Mouse (Mus musculus) left cerebral cortex, postnatal 36 days (tissue): ENCODE data around the gene Tgm7. TPM values are rescaled to one million over a fixed set of nuclear protein-coding genes. Genes with fewer than 3 reads are reported as not detected.

ENCODE experiments used
- DNase-seq, 2 experiments: peaks; one replicate each; pipeline ENCODE4 v3.0.0; 2021 to 2022; ENCODE audit warnings: low spot score in 2 of 2, mixed read lengths in 1 of 2
- intact Hi-C: fragments of 180-260 bp; cut with DNase I; formaldehyde crosslinking; loops from one replicate; pipeline ENCODE4 v1.15.1; 2025
- total RNA-seq, 2 experiments: library from RNA; stranded (reverse); gene quantifications; 2 replicates each; pipeline ENCODE4 v1.2.3; 2021

Tgm7 gene
- total RNA-seq, 2 experiments from 2014 or later = 0.25 TPM; not detected in 1

DNA sequence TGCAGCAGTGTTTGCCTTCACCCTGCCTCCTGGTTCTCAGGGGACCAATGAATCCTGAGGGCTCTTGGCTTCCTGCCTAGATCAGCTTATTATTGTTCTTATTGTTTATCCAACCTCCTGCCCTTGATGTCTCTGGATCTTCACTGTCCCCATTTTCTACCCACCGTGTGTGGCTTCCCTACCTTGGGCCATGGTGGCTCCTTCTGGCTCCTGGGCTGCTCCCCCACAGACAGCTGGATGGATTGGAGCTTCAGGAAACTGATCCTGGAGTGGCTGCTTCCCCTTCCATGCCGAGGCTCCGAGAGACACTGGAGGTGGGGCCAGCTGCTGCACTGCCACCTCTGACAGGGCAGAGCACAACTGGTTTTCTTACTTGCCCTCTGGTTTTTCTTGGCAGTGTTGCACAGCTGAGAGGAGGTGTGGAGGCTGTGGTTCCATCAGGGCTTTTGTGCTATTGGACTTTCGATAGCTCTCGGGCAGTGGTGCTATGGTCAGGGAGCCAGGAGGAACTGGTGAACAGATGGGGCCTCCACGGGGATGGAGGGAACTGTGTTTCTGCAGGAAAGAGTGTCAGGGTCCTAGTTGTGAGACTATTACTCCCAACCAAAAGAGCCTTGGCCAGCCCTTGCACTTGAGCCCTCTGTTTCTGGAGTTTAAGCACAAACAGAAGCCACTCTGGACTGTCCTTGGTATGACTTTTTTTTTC, 24.0 kb downstream of the Tgm7 start, which contains the start of gene Tgm5:
Gene Tgm5, minus strand, starts transcription at position 362 of the 706 bp plus-strand sequence.
- intact Hi-C loops = no loop called here
- no peak for DNase-seq

DNA sequence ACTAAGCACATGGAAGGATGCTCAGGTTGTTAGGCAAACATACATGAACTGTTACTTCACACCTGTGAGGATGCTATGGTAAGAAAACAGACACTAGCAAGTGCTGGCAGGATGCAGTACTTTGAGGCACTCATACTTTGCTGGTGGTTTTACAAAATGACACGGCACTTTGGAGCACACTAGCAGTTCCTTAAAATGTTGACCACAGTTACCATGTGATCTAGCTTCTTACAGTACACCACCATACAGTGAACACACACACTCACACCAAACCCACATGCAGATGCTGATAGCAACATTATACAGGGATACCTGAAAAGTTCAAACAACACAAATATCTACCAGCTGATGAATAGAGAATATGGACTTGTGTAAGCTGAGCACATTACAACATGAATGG, 27.0 kb downstream of the Tgm7 start:
- DNase-seq = no peak
- intact Hi-C loops = no loop called here

DNA sequence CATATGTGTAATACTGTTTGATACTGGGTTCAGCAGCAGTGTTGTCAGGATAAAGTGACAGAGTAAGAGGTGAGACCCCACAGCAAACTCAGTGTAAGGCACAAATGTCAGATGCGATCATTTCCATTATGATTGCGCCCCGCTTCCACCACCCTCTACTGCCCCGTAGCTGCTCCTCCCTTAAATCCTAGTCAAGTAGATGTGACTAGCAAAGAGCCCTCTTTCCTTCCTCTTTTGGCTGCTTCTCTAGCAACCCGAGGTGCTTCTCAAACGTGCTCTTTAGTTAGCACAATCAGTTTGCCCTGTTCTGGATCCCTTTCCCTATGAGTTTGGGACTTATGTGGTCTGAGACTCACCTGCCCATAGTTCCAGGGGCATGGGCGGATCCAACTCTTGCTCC, 34.8 kb downstream of the Tgm7 start:
- intact Hi-C loops = no loop called here
- DNase-seq = no peak

DNA sequence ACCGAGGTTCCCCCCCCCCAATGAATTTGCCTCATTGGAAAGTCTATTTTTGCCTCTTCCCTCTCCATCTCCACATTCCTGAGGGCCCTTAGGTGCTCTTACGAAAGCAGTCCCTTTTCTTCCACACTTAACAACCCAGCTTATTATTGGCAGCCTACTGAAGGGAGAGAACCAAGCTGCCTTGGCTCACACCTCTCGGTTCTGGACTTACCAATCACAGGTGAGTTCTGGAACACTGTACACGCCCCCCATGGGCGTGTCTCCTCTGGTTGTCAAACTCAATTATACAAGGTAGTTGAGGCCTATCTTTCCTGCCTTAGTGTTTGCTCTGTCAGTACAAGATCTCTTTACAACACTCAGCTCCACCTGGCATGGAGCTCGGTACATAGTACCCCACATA, 37.7 kb downstream of the Tgm7 start:
- DNase-seq = no peak
- intact Hi-C loops = no loop called here

DNA sequence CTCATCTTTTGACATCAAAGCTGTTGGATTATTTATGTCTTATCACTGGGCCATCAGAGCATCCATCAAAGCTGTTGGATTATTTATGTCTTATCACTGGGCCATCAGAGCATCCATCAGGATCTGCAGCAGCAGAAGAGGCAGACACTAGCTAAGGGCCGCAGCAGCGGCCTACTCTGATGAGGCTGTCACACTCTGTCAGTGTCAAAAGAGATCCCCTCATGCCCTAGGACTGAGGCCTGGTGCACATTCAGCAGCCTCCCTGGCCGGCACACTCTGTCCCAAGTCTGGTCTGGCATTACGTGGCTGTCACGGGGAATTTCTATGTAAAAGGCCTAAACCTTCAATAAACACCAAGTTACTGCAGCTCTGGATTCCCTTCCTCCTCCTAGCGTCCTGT, 40.1 kb downstream of the Tgm7 start:
- no peak for DNase-seq
- intact Hi-C loops = no loop called here

DNA sequence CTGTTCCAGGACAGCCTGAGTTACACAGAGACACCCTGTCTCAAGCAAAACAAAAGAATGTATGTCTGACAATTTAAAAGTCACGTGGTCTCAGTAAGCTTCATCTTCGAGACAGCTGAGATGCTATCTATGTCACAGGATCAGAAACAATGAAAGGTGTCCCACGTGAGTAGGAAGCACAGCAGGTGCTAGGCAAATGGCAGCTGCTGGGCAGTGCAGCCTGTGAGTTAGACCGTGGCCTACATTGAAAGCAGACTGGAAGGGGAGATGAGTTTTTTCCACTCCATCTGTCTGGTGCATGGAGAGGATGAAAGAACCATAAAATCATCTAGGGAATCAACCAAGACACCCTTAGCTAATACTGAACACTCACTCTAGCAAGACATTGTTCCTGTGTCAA, 42.5 kb downstream of the Tgm7 start:
- intact Hi-C loops = no loop called here
- DNase-seq = no peak

DNA sequence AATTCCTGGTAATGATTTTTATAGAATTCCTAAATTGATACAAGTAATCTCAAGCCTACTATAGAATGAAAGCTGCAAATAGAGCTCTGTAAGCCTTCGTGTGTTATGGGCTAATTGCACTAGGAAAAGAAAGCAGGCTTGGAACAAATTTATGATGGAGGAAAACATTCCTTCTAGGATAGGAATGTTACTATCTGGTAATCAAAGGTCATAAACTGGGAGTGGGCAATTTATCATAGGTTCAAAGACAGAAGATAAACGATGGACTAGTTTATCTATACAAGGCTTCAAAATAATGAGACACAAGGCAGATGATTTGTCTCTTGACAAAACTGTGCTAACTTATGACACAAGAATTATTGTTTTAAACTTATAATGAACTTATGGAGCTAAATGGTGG, 48.3 kb downstream of the Tgm7 start:
- intact Hi-C loops = no loop called here
- DNase-seq = no peak

DNA sequence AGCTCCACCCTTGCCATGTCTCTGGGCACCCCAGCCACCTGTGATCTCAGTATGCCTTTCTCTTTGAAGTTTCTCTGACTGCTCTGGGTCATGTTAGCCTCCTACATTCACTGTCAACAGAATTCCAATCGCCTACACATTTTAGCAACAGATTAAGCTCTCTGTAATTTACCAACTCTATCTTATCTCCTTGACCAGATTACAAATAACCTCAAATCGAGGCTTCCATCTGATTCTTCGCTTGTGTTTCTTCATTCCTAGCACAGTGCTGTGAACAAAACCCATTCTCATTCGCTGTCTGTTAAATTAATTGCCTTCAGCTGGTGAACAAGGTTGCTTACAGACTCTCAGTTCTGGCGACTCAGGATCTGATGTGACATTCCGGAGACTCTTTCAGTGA, 51.6 kb downstream of the Tgm7 start:
- DNase-seq = no peak

DNA sequence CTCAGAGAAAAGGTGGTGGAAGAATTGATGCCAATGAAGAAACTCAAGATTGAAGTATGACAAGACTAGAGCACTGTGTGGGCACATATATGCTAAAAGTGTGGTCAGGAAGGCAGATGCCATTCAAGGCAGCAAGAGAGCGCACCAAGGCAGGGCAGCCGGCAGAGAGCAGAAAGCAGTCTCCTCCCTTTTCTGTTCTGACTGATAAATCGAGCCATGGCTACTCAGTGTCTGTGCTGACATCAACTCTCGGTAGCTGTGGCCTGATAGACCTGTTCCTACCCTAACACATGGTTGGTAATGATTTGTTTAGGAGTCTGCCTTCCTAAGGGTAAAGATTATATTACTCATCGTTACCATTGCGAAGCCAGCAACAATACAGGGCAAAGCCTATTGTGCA, 53.7 kb downstream of the Tgm7 start:
- intact Hi-C loops = no loop called here
- DNase-seq = no peak

More for the DNA sequence above, 51.6 kb downstream of the Tgm7 start:
- intact Hi-C loops = no loop called here

DNA sequence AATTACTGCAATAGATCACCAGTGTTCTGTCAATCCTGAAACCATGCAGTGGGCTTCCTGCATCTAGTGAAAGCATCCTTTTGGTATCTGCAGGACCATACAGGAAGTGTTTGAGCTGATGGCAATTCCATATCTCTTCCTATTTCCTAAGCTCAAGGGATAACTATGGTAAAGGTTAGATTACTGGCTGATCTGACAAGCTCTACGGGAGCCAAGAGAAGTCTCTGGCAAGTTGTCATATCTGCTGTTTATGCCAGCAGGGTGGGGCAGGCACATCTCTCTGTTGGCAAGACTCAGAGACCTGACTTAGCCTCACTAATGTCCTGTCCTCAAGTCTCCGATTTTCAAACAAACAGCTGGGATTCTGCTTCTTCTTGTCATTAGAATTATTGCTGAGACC, 55.5 kb downstream of the Tgm7 start:
- intact Hi-C loops = no loop called here
- DNase-seq = no peak

DNA sequence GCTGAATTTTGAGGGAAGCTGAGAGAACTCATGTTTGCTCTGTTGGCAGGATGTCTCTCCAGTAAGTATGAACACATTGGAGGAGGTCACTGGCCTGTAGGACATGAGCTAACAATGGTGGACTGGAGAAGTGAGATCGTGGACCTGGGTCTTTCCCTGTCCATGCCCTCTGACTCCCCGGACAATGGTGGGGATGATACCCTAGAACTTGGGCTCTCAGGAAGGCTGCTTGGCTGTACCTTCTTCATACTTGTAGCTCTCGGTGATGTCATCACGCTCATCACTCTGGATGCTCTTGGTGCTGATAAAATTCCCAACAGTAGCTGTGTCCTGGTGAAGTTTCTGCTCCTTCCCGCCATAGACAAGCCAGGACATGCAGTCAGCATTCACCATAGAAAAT, 57.4 kb downstream of the Tgm7 start:
- intact Hi-C loops = no loop called here
- DNase-seq = no peak

DNA sequence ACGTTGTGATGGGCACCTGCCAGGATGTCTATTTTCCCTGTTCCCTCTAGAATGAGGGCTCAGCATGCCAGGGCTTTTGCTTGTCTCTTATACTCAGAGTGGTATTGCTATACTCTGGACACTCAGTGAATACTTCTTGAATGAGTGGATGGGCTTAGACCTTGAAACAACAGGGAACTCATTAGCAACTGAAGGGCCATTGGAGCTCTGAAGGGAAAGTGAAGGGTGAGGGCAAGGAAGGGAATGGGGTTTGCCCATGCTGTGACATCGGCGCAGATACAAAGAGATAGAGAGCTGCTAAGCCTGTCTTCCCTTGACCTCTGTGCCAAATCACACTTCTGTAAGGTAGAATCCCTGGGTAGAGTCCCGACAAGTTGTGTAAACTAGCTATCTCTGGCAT, 63.9 kb downstream of the Tgm7 start:
- intact Hi-C loops = no loop called here
- no peak for DNase-seq

Other genes starting within 250 kb of the Tgm7 start
- gene Ubr1, start 139.1 kb downstream of the Tgm7 start, total RNA-seq = 10 to 100 TPM; 35.8 to 49.2 TPM
- 10 to 100 TPM; 21.9 to 28.2 TPM for gene Tmem62, start 132.8 kb downstream of the Tgm7 start, total RNA-seq
- gene Ccndbp1, start 101.4 kb downstream of the Tgm7 start, total RNA-seq = 10 to 100 TPM; 54.9 to 59.4 TPM
- not detected for gene Epb42, start 72.7 kb downstream of the Tgm7 start, total RNA-seq
- not detected for gene Tgm5, start 24.0 kb downstream of the Tgm7 start, total RNA-seq
- gene Adal, start 30.6 kb upstream of the Tgm7 start, total RNA-seq = 10 to 100 TPM; 16.6 to 19.9 TPM
- gene Lcmt2, start 30.9 kb upstream of the Tgm7 start, total RNA-seq = 1 to 10 TPM; 7.0 to 9.4 TPM
- gene Tubgcp4, start 60.9 kb upstream of the Tgm7 start, total RNA-seq = 10 to 100 TPM; 35.8 to 56.6 TPM
- gene Zscan29, start 61.3 kb upstream of the Tgm7 start, total RNA-seq = 1 to 10 TPM; 5.8 to 7.0 TPM
- gene Trp53bp1, start 161.6 kb upstream of the Tgm7 start, total RNA-seq = 100 to 1,000 TPM; 125 to 148 TPM
- 100 to 1,000 TPM; 594 to 651 TPM for gene Map1a, start 179.8 kb upstream of the Tgm7 start, total RNA-seq
- gene Ppip5k1, start 245.6 kb upstream of the Tgm7 start, total RNA-seq = 100 to 1,000 TPM; 105 to 126 TPM
- gene Ckmt1, start 247.9 kb upstream of the Tgm7 start, total RNA-seq = 100 to 1,000 TPM; 350 to 364 TPM